Mouse (Mus musculus) ES-E14 (cell line): ENCODE data around the gene Vcp. TPM values are rescaled to one million over a fixed set of nuclear protein-coding genes. Genes with fewer than 3 reads are reported as not detected.
"Not testable (repeated sequence)": the region's sequence is repeated elsewhere in the genome, so short reads cannot be mapped to it uniquely, and the experiment has no call there.

ENCODE experiments used
- DNase-seq: peaks from one replicate; pipeline ENCODE4 v3.0.0-alpha.2; 2013; ENCODE audit warnings: low read depth, low spot score
- H3K27ac ChIP-seq: 2 replicates; pipeline ENCODE4 v1.5.1; 2012; ENCODE audit warnings: low read depth, mild to moderate bottlenecking, low read length, moderate library complexity, mixed read lengths; ENCODE audit not compliant: poor library complexity, insufficient read depth, severe bottlenecking
- H3K36me3 ChIP-seq: 2 replicates; pipeline ENCODE4 v1.6.1; 2012; ENCODE audit warnings: mild to moderate bottlenecking, low read length, moderate library complexity, mixed read lengths; ENCODE audit not compliant: control insufficient read depth, poor library complexity, insufficient read depth, severe bottlenecking
- H3K4me1 ChIP-seq, 2 experiments: fragments of 150-350 bp in 1 of 2; sonication (generic) in 1 of 2; 2 replicates each; pipeline ENCODE4 v1.6.1; 2012; ENCODE audit warnings: low read length in 2 of 2, mild to moderate bottlenecking in 1 of 2, mixed read lengths in 1 of 2; ENCODE audit not compliant: control insufficient read depth in 2 of 2, insufficient read depth in 2 of 2, poor library complexity in 1 of 2
- H3K4me3 ChIP-seq, 2 experiments: fragments of 150-350 bp in 1 of 2; sonication (generic) in 1 of 2; 2 replicates each; pipeline ENCODE4 v1.5.1; 2012; ENCODE audit warnings: low read length in 2 of 2, low read depth in 1 of 2, mild to moderate bottlenecking in 1 of 2, mixed read lengths in 1 of 2; ENCODE audit not compliant: insufficient read depth in 1 of 2, poor library complexity in 1 of 2, severe bottlenecking in 1 of 2
- H3K9ac ChIP-seq: 2 replicates; pipeline ENCODE4 v1.6.1; 2012; ENCODE audit warnings: low read depth, mild to moderate bottlenecking, low read length, mixed read lengths; ENCODE audit not compliant: poor library complexity, insufficient read depth, severe bottlenecking
- H3K9me3 ChIP-seq: fragments of 150-350 bp; sonication (generic); 2 replicates; pipeline ENCODE4 v1.6.1; 2012; ENCODE audit warnings: low read depth, mild to moderate bottlenecking, low read length; ENCODE audit not compliant: control insufficient read depth, insufficient read depth
- CHD2 ChIP-seq: IDR thresholded peaks from 2 replicates; pipeline ENCODE4 v1.6.1; 2014; ENCODE audit warnings: mild to moderate bottlenecking, low read depth, low read length, inconsistent platforms
- HCFC1 ChIP-seq: IDR thresholded peaks from 2 replicates; pipeline ENCODE4 v1.6.1; 2012; ENCODE audit warnings: low read length, inconsistent platforms, borderline replicate concordance; ENCODE audit not compliant: insufficient read depth
- MAFK ChIP-seq: IDR thresholded peaks from 2 replicates; pipeline ENCODE4 v1.6.1; 2014; ENCODE audit warnings: mild to moderate bottlenecking, low read depth, low read length, inconsistent platforms; ENCODE audit not compliant: insufficient read depth
- ZC3H11A ChIP-seq: IDR thresholded peaks from 2 replicates; pipeline ENCODE4 v1.6.1; 2012; ENCODE audit warnings: low read depth, mild to moderate bottlenecking, inconsistent platforms, low read length, borderline replicate concordance
- ZNF384 ChIP-seq: IDR thresholded peaks from 2 replicates; pipeline ENCODE4 v1.6.1; 2012; ENCODE audit warnings: low read depth, low read length, inconsistent platforms
- in situ Hi-C, 2 experiments: fragments of 600-800 bp; cut with MboI; formaldehyde crosslinking; loops; one replicate each; pipeline ENCODE4 v1.15.1; 2025; ENCODE audit warnings: low sequenced_read_pairs in 2 of 2, inconsistent platforms in 1 of 2; ENCODE audit not compliant: unreplicated experiment in 2 of 2
- total RNA-seq: library from RNA; depleted of rRNA; stranded (reverse); fragments of 300-350 nt; gene quantifications from 2 replicates; pipeline ENCODE4 v1.2.3, GENCODE M21; 2012

Vcp gene
- total RNA-seq, 1 experiment, result 267 TPM

- no peak for DNase-seq
- Histone ChIP-seq H3K9ac (no peak overlapping the region), H3K4me1 (peaks cover 7 to 8% of the 10 kb centered on the region in 2 experiments; a peak in 3 of 4 replicates), H3K27ac (no peak overlapping the region), H3K36me3 (peaks cover 2% of the 10 kb centered on the region), H3K9me3 (no peaks in the 10 kb centered on the region), H3K4me3 (no peak overlapping the region)
- in situ Hi-C loops, result no loop called here
- TF ChIP-seq ZNF384, result no peak
- no peak for TF ChIP-seq ZC3H11A
Measured at GRCm38 (mm10) chr4:43001272-43001671, 965 bp upstream of the Vcp start.

- in situ Hi-C loops, result no loop called here
Measured at GRCm38 (mm10) chr4:42999451-43000140, 711 bp downstream of the Vcp start.

GRCm38 (mm10) chr4:42998022-42998421, 2.3 kb downstream of the Vcp start:
- no peak for DNase-seq
- in situ Hi-C loops, result no loop called here
- Histone ChIP-seq H3K9me3 (no peaks in the 10 kb centered on the region), H3K27ac (no peak overlapping the region), H3K4me1 (peaks cover 5 to 7% of the 10 kb centered on the region in 2 experiments; a peak in 3 of 4 replicates), H3K9ac (peak overlapping the region; percentile 52; the same call in 1 of the 2 replicates), H3K4me3 (no peak overlapping the region), H3K36me3 (peaks cover 12% of the 10 kb centered on the region)
- TF ChIP-seq ZC3H11A (no peak), ZNF384 (no peak), CHD2 (no peak), MAFK (no peak), HCFC1 (no peak)

More at GRCm38 (mm10) chr4:42999451-43000140, 711 bp downstream of the Vcp start:
- Histone ChIP-seq H3K4me3 (peak overlapping the region; percentile 94 to 96), H3K36me3 (peaks cover 4% of the 10 kb centered on the region), H3K4me1 (peaks cover 7 to 8% of the 10 kb centered on the region in 2 experiments; a peak in 3 of 4 replicates), H3K9me3 (no peaks in the 10 kb centered on the region), H3K9ac (peak overlapping the region; percentile 99), H3K27ac (peak overlapping the region; percentile 95)
- TF ChIP-seq ZNF384 (no peak), HCFC1 (peak; percentile 29; the same call in 1 of the 2 replicates), MAFK (peak; percentile 62; the same call in 1 of the 2 replicates), CHD2 (no peak), ZC3H11A (no peak)
- peak; percentile 47 for DNase-seq

GRCm38 (mm10) chr4:42988296-42988695, 12.0 kb downstream of the Vcp start:
- Histone ChIP-seq H3K36me3 (peaks cover 43% of the 10 kb centered on the region), H3K27ac (no peak overlapping the region), H3K9me3 (no peaks in the 10 kb centered on the region), H3K9ac (no peak overlapping the region), H3K4me1 (no peaks in the 10 kb centered on the region), H3K4me3 (no peak overlapping the region)
- in situ Hi-C loops, result no loop called here
- DNase-seq, result no peak
- TF ChIP-seq HCFC1, result no peak
- TF ChIP-seq ZNF384, result no peak
- no peak for TF ChIP-seq ZC3H11A
- TF ChIP-seq MAFK, result no peak
- TF ChIP-seq CHD2, result no peak

- H3K9ac ChIP-seq, DNase-seq, H3K4me1 ChIP-seq, H3K4me3 ChIP-seq, H3K9me3 ChIP-seq, in situ Hi-C loops, H3K27ac ChIP-seq: not testable (repeated sequence)
- H3K36me3 ChIP-seq, result peaks cover 22% of the 10 kb centered on the region
Measured at GRCm38 (mm10) chr4:42980467-42980866, 19.8 kb downstream of the Vcp start.
